Comparison of ENCODE assay signal across 7 mouse cellular contexts in the genomic region with DNA sequence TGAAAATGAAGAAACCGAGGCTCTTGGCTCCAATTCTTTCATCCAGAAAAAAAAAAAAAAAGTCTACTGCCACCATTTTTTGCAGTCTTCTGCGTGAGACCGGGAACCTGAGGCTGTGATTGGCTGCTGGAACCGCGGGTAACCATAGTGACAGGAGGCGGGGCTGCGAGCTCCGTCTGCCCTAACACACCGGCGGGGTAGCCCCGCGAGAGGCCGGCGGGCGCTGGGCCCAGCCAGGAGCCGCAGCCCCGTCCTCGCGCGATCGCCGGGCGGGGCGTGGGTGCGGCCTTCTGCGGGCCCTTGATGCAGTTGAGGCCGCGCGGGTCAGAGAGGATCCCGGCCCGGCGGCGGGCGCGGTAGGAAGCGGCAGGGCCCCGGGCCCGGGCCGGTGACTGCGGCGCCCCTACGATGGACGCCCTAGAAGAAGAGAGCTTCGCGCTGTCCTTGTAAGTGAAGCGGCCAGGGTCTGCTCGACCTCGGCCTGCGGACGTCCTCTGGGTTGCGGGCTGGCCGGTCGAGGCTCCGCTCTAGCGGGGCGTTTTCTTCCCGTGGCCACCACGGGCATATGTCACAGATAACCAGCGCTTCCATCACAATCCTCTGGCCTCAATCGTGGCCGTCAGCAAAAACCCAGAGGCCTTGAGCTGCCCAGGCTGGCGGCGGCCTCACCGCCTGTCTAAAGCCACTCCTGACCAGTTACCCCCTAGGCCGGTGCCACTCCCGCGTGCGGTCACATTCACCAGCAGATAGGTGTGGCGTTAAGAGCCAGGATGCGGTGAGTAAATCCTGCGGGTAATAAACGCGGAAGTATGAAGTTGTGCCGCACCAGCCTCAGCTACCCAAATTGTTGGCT. TPM values are rescaled to one million over a fixed set of nuclear protein-coding genes. Genes with fewer than 3 reads are reported as not detected.
DNase-seq lines count a peak whose midpoint lies in the region; ATAC-seq lines count a peak whose summit lies in the region.

A gene (plus strand): TSS at position 145 of the 853 bp plus-strand sequence.

- no peaks in the 10 kb centered on the region for H3K27me3 ChIP-seq in embryonic facial prominence, embryonic 10.5 days (replicated peaks; ENCODE audit: low read depth, poor library complexity, severe bottlenecking)
- no peaks in the 10 kb centered on the region for H3K27me3 ChIP-seq in limb, embryonic 10.5 days (ENCODE audit: low read depth, poor library complexity, severe bottlenecking)
- no peaks in the 10 kb centered on the region for H3K27me3 ChIP-seq in midbrain, embryonic 13.5 days

- H3K27ac ChIP-seq in embryonic facial prominence, embryonic 10.5 days (replicated peaks) = peak within 1 kb of the TSS; percentile 96
- peak within 1 kb of the TSS; percentile 96 for H3K27ac ChIP-seq in limb, embryonic 10.5 days
- peak within 1 kb of the TSS; percentile 95 for H3K27ac ChIP-seq in midbrain, embryonic 13.5 days

- peak within 1 kb of the TSS; percentile 99 for H3K9ac ChIP-seq in midbrain, embryonic 13.5 days (replicated peaks)

- peak within 1 kb of the TSS; percentile 66 for H3K4me2 ChIP-seq in midbrain, embryonic 13.5 days (replicated peaks)

- under 1% methylated on average over 74 of the region's 74 CpGs for WGBS in embryonic facial prominence, embryonic 10.5 days
- WGBS in limb, embryonic 10.5 days = under 1% methylated on average over 74 of the region's 74 CpGs
- WGBS in midbrain, embryonic 13.5 days = under 1% methylated on average over 73 of the region's 74 CpGs

- ATAC-seq in granulocyte monocyte progenitor cell, adult 5-6 weeks (replicated peaks; ENCODE audit: poor library complexity, severe bottlenecking) = peak; percentile 99
- ATAC-seq in midbrain, embryonic 13.5 days = peak; percentile 99

- peaks cover 41% of the 10 kb centered on the region for H3K36me3 ChIP-seq in embryonic facial prominence, embryonic 10.5 days (replicated peaks)
- H3K36me3 ChIP-seq in limb, embryonic 10.5 days = peaks cover 37% of the 10 kb centered on the region
- H3K36me3 ChIP-seq in midbrain, embryonic 13.5 days = peaks cover 30% of the 10 kb centered on the region

- no peaks in the 10 kb centered on the region for H3K9me3 ChIP-seq in embryonic facial prominence, embryonic 10.5 days
- no peaks in the 10 kb centered on the region for H3K9me3 ChIP-seq in limb, embryonic 10.5 days (replicated peaks)
- H3K9me3 ChIP-seq in midbrain, embryonic 13.5 days = no peaks in the 10 kb centered on the region

- H3K4me3 ChIP-seq in embryonic facial prominence, embryonic 10.5 days = peak within 1 kb of the TSS; percentile 74
- H3K4me3 ChIP-seq in limb, embryonic 10.5 days = peak within 1 kb of the TSS; percentile 88
- peak within 1 kb of the TSS; percentile 82 for H3K4me3 ChIP-seq in midbrain, embryonic 13.5 days (replicated peaks)

- peaks cover 21% of the 10 kb centered on the region for H3K4me1 ChIP-seq in embryonic facial prominence, embryonic 10.5 days
- peaks cover 13% of the 10 kb centered on the region for H3K4me1 ChIP-seq in limb, embryonic 10.5 days
- H3K4me1 ChIP-seq in midbrain, embryonic 13.5 days (replicated peaks) = peaks cover 18% of the 10 kb centered on the region

- DNase-seq in adrenal gland, postnatal 10 days = peak; percentile 97
- DNase-seq in embryonic facial prominence, embryonic 10.5 days (ENCODE audit: low spot score) = peak; percentile 96
- peak; percentile 96 for DNase-seq in kidney, adult 11 months
- DNase-seq in limb, embryonic 10.5 days (ENCODE audit: low spot score) = peak; percentile 96
- peak; percentile 87 for DNase-seq in spleen, adult 12 weeks (ENCODE audit: low spot score)

RNA-seq across cellular contexts. Expression of the gene that starts here (rescaled TPM):
- 10 to 100 TPM; 60.1 to 66.1 TPM for total RNA-seq in adrenal gland, postnatal 10 days (2021)
- 179 and 184 TPM in 2 replicates for polyA plus RNA-seq in embryonic facial prominence, embryonic 10.5 days (2016; fragmentation: Nextera tagmentation; extraction: Ambion mirVana)
- total RNA-seq in granulocyte monocyte progenitor cell, adult 5-6 weeks (2014; fragmentation: Nextera tagmentation) = 36.4 and 44.0 TPM in 2 replicates
- 41.1 and 100 TPM in 2 replicates for total RNA-seq in granulocyte monocyte progenitor cell, adult 5-6 weeks (2017)
- polyA plus RNA-seq in limb, embryonic 10.5 days (2016; fragmentation: Nextera tagmentation; extraction: Ambion mirVana) = 175 and 189 TPM in 2 replicates
- polyA plus RNA-seq in midbrain, embryonic 13.5 days (2015; fragmentation: Nextera tagmentation; extraction: Ambion mirVana) = 238 and 256 TPM in 2 replicates

Comparison
In these comparisons a context has a peak if more than half of its experiments do, and no peak if none do; other contexts are left out.
1. Peak in every context shown above with its lines: DNase-seq, ATAC-seq, H3K4me3 ChIP-seq and H3K27ac ChIP-seq.